Mouse (Mus musculus) right cerebral cortex, postnatal 10 days (tissue): Measurements from ENCODE around the gene Hsf4.

Source experiments
- DNase-seq, 2 experiments: peaks; one replicate each; pipeline ENCODE4 v3.0.0; 2021; ENCODE audit warnings: low spot score in 2 of 2

Gene Hsf4

DNA sequence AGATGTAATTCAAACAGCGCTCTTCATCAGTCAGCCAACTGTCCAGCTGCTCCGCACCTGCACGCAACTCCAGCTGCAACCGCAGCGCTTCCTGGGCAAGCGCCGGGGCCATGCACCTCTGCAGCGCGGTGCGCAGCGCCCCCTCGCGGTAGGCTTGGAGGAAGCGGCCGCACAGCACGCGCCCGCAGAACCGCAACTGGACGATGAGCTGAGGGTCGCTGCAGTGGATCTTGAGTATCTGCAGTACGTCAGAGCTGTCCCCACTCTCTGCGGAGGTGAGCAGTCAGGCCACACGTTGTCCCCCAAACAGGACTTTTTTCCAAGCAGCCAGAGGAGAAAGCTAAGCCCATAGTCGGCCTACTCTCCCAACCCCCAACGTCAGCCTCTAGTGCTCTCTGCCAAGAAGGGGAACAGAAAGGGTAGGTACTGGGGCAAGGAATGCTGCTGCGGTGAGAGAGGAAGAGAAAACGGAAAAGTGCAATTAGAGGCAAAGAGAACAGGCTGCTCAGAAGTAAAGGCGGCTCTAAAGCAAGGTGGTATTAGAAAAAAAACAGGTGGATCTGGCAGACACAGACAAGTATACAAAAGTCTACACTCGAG lies 9.8 kb upstream of the Hsf4 start:
- DNase-seq: peak; percentile 59 to 77

DNA sequence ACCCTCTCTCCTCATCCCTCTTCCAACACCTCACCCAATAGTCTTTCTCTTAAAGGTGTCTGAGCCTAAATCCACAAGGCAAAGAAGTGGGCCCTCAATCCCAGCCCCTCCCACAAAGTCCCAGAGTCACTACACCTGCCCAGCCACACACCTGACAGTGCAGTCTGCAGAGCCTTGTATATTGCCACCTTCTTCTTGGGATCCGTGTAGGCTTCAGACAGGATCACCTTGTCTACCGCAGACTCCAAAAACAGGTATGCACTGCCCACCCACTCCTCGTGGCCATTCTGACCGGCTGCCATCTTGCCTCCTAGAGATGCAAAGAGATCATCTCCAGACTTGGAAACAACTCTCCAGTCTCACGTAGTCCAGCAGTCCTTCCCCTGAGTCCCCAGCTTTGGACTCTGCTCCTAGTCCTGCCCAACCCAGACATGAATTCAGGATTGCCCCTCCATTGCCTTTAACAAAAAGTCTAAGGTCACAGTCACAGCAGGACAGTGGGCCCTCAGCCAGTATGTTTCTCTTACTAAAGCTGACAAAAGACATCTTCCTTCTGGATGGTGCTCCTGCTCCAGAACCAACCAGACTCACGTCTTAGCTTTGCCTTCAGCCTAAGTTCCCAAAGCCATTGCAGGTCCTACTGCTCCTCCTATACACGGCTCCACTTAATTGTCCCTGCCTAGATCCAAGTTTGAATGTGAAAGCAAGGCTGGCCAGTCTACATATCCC lies 9.1 kb upstream of the Hsf4 start:
- peak in 1 of 2 experiments; percentile 24 for DNase-seq

DNA sequence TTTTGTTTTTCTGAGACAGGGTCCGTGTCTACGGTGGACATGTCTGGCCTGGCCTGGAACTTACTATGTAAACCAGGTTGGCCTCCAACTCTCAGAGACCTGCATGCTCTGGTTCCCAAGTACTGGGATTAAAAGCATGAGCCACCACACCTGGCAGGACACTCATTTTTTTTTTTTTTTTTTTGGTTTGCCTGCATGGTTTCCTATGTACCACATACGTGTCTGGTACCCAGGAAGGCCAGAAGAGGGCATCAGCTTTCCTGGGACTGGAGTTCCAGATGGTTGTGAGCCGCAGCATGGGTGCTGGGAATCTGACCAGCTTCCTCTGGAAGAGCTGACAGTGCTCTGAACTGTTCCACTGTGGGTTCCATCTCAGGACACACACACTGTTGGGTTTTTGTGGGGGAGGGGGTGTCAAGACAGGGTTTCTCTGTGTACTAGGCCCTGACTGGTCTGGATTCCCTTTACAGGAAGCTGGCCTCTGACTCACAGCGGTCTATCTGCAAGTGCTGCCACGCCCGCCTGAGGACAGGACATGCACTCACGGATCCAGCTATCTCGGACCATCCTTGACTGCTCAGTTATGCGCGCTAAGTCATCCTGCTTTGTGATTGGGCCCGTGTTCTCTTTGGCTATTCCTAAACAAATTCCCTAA lies 8.1 kb upstream of the Hsf4 start:
- DNase-seq: peak in 1 of 2 experiments; percentile 24

DNA sequence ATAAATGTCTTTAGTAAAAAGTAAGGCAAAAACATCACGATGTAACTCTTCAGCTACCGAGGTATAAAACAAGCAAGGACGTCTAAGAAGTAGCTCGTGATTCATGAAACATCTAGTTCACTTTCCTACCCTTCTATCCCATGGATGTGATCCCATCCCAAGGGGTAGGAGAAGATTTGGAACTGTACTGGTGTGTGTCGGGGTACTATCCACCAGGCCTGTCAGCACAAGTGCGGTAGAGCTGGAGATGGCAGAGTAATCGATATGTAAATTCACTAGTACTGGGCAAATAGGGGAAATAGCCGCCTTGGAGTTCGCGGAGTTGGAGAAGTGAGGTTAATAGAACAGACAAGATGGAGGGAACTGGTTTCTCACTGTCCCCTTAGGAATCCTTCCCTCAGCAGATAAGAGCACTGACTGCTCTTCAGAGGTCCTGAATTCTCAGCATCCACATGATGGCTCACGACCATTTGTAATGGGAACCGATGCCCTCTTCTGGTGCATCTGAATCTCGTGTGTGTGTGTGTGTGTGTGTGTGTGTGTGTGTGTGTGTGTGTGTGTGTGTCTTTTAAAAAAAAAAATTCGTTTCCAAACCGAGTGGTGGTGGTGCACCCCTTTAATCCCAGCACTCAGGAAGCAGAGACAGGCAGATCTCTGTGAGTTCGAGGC lies 6.2 kb upstream of the Hsf4 start:
- DNase-seq: no peak

DNA sequence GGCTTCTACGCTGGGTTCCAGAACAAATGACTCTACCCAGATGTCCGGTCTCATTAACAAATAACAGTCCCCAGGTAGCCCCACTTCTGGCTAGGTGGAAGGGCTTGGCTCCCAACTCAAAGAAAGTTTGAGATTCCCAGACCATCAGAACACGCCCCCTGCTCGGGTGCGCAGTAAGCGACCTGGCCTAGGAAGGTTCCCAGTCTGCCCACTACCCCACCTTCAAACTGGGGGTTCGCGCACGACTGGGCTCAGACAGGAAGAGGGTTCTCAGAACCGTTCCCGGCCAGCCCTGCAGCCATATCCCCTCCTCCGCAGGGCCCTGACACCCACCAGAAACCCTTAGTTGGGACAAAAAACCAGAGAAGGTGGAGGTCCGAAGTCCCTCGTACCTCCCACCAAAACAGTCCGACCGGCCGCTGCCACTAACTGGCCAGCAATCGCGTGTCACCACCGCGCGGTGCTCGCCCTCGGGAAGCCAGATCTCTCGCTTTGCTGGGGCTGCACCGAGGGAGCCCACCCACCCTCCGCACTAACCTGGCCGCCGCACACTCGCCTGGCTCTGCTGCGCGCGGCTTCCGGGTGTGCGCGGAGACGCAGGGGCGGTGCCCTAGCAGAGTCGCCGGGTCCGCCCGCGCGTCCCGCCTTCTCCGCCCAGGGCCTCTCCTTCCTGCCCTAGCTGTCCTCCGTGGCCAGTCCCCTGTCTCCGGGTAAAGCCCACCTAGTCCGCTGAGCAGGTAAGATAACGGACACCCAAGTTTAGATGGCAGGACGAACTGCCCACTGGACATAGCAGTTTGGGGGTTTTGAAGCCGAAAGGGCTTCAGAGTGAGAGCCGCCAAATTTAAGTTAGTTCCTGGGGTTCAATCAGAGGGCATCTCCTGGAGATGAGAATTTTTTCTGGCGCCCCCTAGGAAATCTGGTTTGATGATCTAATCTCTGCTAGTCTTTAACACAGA lies 5.3 kb upstream of the Hsf4 start, which contains the start of the genes Tradd and Fbxl8:
TSS of gene Tradd (minus strand) at position 586 of the 959 bp plus-strand sequence.
TSS of gene Fbxl8 (plus strand) at position 625 of the 959 bp plus-strand sequence.
- peak in 1 of 2 experiments; percentile 54 for DNase-seq

DNA sequence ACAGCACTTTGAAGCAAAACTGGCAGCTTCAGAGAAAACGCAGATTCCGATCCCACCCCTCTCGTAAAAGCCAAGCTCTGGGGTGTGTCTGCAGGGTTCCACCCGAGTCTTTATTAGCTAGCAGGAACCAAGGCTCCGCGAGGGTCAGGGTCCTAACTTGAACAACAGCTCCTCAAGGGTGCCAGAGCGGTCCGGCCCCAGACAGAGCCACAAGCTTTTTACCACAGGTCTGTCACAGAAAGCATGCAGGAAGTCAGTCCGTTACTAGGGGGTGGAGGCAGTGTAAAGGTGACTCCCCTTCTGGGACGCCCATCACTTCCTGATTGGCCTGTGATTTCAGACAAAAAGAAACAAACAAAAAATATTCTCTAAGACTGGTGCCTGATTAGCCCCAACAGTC lies 4.5 kb upstream of the Hsf4 start:
- no peak for DNase-seq

DNA sequence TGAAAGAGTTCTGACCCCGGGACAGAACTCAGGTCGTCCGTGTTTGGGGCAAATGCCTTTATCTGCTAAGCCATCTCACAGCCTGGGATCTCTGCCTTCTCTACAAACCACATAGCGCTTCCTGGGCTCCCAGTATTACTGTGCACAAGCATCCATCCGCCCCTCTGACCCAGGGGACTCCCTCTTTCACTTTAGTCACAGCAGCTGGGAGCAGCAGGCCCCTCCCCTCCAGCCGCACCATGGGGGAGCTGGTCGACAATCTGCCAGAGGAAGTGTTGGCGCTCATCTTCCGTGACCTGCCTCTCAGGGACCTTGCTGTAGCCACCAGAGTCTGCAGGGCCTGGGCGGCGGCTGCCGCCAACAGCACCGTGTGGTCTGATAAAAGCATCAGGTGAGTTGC lies 2.8 kb upstream of the Hsf4 start:
- DNase-seq: no peak

DNA sequence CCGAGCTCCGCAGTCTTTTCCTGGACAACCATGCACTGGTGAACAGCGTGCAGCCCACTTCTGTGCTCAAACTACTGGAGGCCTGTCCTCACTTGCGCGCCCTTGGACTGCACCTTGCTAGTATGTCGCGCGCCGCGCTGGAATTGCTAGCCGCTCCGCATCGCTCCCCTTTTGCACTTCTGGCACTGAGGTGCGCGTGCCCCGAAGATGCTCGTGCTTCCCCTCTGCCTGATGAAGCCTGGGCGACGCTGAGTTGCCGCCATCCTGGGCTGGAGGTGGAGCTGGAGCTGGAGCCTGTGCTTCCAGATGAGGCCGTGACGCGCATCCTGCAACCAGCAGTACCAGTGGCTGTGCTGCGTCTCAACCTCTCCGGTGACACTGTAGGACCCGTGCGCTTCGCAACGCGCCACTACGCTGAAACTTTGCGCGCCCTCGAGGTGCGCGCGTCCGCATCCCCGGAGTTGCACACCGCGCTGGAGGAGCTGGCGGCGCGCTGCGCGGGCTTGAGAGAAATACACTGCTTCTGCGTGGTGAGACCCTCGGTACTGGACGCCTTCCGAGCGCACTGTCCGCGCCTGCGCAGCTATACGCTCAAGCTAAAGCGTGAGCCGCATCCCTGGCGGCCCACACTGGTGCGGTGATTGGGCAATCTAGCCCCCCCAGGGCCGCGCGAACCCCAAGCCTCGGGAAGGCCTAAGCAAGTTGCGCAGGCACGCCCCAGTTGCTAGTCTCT lies 1.1 kb upstream of the Hsf4 start:
- DNase-seq: peak; percentile 93 to 94

DNA sequence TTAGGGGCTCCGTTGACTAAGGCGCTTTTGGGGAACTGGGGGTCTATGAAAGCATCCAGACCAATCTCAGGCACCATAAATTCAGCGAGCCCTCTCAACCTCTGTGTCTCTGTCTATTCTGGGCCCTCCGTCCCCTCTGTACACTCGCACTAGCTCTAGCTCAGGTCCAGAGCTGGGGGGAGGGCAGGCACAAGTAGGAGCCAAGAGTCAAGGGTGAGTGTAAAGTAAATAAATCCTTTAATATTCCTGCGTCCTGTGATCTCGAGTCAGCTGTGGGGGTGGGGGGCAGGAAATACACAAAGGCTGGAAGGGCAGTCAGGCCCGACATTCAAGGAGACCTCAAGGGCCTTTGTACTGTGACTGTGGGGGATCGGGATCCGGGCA lies 534 bp upstream of the Hsf4 start:
- DNase-seq: peak in 1 of 2 experiments; percentile 29

DNA sequence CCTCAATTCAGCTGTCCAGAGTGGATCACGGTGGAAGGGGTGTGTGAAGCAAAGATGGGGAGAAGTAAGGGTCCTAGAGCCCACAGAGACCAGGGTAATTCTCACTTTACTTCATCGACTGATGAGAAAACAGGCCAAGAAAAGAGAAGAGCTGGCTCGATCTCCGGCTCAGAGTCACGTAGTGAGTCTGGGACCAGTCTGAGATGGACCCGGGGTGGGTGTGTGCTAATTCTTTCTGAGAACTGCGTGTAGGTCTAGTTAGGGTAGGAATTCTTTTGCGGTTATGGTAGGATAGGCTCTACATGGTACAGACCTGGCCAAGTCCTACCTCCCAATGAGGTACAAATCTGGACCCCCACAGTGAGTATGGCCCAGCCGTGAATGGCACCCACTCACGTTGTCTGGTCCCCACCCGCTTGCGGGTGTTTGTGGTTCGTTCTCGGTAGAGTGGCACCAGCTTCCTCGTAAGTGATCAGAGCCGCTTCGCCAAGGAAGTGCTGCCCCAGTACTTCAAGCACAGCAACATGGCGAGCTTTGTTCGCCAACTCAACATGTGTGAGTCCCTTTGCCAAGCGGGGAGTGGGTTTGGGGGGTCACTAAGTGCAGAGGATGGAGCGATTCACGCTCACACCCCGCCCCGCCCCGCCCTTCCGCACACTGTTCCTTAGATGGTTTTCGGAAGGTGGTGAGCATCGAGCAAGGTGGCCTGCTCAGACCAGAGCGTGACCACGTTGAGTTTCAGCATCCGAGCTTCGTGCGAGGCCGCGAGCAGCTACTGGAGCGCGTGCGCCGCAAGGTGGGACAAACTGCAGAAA lies 707 bp downstream of the Hsf4 start:
- no peak for DNase-seq

DNA sequence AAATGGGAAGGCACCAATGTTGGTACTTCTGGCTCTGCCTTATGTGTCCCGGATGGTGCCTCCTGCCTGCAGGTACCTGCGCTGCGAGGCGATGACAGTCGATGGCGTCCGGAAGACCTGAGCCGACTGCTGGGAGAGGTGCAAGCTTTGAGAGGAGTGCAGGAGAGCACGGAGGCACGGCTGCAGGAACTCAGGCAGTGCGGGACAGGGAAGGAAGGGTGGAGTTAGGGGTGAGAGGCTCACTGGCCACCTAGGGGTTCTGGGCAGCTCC lies 1.2 kb downstream of the Hsf4 start:
- peak in 1 of 2 experiments; percentile 23 for DNase-seq

DNA sequence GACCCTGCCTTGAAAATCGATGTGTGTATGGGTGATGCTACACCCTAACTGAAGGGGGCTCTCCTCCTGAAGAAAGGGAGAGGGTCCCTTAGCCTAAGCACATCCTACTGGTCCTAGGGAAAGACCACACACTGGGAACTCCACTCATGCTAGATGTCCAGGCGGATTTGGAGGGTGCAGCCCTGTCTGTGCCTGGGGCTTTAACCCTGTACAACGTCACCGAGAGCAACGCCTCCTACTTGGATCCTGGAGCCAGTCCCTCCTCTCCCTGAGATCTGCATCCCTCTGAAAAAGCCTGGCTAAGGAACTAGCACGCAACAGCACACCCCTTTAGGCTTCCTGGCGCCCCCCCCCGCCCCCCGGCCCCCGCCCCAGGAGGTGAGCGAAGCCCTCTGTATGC lies 5.8 kb downstream of the Hsf4 start:
- DNase-seq: no peak

DNA sequence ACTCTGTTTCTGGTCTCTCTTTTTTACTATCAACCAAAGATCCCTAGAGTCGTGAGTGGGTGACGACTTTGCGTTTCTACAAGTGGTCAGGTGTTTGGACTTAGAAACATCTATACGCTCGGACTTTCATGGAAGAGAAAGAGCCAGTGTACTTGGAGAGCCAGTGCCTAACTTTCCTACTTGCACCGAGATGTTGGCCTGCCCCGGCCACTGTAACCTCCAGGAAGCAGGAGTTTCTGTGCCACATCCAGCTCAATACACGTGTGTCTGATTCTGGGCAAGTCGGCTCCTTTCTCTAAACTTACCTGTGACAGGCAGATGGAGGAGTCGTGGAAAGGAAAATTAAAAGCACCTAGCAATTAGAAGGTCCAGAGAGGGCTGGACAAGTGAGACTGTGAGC lies 6.2 kb downstream of the Hsf4 start, which contains the start of gene Nol3:
TSS of gene Nol3 (plus strand) at position 301 of the 400 bp plus-strand sequence.
- no peak for DNase-seq

DNA sequence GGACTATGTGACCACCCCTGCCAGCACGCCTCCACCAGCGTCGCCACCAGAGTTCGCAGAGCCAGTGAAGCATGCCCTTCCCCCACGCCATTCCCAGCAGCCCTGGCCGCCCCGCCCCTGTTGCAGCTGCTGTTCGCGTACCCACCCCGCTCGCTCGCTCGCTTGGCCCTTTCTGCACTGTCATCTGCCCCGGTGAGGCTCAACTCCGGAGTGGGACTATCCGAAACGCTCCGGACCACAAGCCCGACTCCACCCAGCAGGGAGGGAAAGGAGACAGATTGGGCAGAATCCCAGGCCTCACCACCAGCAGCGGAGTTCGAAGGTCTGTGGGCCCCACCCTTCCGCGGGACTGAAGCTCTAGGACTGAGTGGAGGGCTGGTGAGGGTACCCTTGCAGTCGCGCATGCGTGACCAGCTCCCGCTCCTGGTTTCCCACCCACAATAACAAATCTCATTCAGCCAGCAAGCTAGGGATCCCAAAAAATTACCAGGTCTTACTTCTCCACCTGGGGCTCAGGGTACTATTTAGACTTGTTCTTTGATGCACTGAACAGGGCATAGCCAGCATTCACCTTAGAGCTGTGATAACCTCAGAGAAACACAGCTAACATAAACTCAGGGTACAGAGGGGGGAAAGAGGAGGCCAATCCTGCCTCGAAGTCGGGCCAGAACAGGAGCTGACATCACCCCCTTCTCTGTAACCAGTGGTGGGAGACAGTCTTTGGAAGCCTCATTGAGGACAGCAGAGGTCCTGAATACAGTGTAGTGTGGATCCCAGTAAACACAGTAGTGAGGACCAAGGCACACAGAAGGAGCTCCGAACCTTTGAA lies 6.9 kb downstream of the Hsf4 start:
- DNase-seq: peak in 1 of 2 experiments; percentile 71

DNA sequence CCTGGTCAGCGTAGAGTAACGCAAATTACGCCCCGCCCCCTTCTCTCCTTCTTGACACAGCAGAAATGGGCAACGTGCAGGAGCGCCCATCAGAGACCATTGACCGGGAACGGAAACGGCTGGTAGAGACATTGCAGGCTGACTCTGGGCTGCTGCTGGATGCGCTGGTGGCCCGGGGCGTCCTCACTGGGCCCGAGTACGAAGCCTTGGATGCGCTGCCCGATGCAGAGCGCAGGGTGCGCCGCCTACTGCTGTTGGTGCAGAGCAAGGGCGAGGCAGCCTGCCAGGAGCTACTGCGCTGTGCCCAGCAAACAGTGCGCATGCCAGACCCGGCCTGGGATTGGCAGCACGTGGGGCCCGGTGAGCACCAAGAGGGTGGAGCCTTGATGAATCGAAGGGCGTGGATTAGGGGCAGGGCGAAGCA lies 9.3 kb downstream of the Hsf4 start:
- DNase-seq: peak; percentile 88 to 90

DNA sequence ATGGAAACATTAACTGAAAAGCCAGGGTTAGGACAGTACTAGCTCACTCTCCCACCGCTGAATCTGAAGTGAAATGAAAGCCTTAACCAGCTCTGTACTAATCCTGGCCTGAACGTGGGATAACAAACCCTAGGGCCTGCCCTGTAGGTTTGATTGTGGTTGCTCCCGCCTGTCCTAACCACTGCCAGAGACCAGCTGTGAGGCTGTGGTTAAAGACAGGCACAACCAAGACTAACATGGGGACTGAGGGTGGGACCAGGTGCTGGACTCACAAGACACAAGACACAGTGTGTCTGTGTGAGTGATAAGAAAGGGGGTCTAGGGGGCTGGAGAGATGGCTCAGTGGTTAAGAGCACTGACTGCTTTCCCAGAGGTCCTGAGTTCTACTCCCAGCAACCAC lies 11.0 kb downstream of the Hsf4 start:
- no peak for DNase-seq

DNA sequence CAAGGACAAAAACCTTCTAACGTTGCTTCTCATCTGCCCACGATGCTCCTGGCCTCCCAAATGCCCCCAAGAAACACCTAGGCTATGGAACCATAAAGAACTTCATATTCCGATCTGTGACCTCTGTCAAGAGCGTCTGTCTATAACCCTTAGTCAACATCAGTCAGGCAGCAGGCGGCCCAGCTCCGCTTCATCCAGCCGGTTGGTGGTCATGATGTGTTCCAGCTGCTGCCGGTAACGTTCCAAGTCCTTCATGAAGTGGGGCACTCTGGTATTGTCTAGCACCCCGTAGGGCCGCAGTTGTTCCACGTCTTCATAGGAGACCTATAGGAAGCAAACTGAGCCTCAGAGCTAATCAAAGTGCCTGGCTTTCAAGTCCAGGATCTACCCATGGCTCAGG lies 12.2 kb downstream of the Hsf4 start:
- DNase-seq: no peak

DNA sequence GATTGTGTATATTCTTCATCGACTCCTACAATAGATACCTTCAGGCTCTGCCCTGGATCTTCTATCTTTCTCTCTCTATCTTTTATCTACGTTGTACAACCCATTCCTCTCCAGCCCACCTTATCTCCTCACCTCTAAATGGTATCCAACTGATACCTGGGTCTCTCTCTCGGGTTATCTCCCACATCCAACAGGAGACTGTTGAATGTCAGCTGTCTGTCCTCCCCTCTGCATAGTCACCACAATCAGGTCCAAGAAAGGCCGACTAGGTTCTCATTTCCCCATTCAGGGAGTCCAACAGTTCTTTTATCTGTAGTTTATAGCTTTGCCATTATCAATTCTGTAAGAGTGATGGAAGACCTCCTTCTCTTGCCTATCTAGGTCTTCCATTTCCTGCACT lies 12.6 kb downstream of the Hsf4 start:
- DNase-seq: no peak

DNA sequence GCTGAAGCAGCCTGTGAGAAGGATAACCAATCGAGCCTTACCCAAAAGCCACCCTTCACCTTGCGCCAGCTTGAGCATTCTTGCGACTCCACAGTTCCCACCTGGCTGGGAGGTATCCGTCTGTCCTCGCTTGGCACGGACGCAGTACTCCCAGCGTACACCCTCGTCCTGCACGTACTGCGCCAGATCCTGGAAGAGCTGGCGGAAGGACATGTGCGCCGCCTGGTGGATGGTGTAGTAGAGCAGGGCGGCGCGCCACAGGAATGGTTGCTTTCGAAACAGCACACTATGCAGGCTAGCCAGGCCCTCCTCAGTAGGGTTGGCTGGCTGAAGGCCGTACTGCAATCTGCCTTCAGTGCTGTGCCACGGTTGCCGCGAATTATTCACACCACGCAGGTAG lies 13.5 kb downstream of the Hsf4 start:
- DNase-seq: peak in 1 of 2 experiments; percentile 36
